Mouse (Mus musculus): ENCODE results near the gene Arhgap32.
"Not testable (repeated sequence)": the region's sequence is repeated elsewhere in the genome, so short reads cannot be mapped to it uniquely, and the experiment has no call there.

The Arhgap32 gene

GRCm38 (mm10) chr9:32115786-32116185 is at the start of gene Arhgap32:
Gene Arhgap32, plus strand, starts transcription at chr9:32116136.
- no peak for DNase-seq (ENCODE audit: low spot score)

DNA sequence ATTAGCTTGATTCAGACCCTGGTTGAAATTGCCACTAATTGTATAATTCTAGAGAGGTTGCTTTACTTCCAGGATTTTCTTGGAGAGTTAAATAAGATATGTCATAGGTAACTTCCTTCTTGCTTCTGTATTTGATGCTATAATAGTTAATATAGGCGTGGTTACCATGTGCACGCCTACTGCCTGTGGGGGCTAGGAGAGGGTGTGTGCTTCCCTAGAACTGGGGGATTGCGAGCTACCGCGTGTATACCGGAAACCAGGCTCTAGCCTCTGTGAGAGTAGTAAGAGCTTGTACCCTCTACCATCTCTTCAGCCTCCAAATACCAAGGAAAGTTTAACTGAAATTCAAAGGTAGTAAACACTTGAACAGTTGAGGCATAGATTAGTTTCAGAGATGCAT is 43.2 kb upstream of the Arhgap32 start:
- no peak for DNase-seq (ENCODE audit: low spot score)

DNA sequence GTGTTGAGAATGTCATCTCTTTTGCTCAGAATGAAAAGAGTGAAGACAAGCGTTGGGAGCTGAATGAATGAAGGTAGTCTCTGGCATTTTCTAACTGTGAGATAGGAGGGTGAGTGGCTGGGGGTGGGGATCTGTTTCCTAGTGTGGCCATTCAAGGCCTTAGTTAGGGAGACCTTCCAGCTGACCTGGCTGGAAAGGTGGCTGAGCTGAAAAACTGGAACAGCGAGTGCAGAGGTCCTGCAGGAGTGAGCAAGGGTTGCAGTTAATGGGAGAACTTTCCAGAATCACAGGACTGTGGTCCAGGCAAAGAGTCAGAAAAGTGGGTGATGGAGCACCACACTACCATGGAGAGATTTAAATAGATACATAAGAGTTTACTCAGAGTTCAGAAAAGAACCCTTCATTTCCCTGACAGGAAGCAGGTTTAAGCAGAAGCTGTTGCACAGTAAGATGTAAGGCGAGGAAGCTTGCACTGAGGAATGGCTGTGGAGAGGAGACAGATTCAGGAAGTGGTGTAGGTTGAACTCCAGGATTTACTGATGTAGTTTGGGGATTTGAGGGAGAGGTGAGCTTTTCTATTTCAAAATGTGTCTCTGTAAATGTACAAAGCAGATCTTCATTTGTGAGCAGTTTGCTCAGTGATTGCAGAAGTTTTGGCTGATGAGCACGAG is 27.7 kb upstream of the Arhgap32 start:
- no peak for DNase-seq (ENCODE audit: low spot score)

- DNase-seq (ENCODE audit: low spot score), result no peak
These were observed 27.1 kb upstream of the Arhgap32 start for GRCm38 (mm10) chr9:32088882-32089281.

- DNase-seq (ENCODE audit: low spot score), result no peak
These were observed 22.5 kb upstream of the Arhgap32 start for GRCm38 (mm10) chr9:32093456-32093855.

DNA sequence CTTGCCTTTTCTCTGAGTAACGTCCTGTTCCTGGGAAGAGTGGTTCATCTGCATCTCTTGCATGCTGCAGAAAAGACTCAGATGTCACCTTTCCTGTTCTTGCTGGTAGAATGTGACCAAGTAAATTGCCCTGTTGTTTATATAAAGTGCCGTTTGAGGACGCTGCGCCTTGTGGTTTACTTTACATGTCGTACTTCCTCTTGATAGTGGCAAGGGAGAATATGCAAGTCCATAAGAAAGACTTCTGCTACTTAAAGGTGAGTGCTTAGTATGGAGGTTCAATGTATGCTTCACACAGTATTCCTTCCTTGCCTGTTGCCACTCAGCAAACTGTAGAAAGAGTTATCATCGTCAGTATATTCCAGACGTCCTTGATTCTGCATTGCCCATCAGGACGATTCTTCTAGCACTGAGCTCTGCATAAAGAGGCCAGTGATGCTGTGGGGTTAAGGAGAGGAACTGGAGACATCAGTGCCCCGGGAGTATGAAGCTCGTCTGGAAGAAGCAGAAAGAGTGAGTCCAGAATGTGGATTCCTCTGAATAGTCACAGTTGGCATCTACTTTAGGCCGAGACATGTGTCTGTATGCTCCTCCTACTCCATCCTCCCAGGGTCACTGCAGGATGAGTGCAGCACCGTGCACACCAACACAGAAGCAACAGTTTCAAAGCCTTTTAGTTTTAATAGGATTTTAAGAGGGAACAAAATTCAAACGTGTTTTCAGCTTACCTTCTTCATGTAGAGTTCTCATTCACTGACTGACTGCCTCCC is 21.4 kb upstream of the Arhgap32 start:
- DNase-seq (ENCODE audit: low spot score), result peak; percentile 4

- no peak for DNase-seq (ENCODE audit: low spot score)
These were observed 20.4 kb upstream of the Arhgap32 start for GRCm38 (mm10) chr9:32095511-32095910.

DNA sequence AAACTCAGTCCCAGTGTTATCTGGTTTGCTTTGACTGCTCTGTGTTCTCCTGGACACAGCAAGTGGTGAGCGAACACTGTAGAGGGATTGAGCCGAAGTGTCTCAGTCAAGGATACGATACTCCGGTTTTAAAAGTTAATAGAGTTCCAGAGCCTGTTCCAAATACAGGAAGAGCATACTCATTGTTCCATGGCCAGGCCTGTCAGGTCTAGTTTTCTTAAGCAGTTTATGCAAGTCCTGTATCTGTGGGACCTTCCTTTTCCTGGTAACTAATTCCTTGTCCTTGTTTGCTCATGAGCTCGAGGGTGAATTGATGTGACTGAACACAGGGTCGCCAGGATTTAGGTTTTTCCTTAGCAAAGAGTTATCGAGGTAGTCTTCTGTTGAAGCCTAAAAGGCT is 19.4 kb upstream of the Arhgap32 start:
- DNase-seq (ENCODE audit: low spot score), result no peak

DNA sequence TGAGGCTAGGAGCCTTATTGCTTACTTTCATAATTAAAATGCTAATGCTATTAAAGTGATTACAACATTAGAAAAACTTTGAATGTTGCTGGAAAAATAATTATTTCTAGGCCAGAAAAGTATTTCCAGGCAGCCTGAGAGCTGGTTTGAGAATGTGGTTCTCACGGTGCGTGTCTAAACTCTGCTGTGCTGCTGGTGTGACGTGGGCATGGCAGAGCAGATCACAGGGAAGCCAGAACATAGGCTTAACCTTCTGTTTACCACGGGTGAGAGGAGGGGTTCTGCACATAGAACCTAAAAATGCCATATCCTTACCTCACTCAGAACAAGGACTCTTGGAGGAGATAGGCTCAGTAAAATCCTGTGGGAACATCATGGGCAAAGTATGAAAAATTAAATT is 18.8 kb upstream of the Arhgap32 start:
- DNase-seq (ENCODE audit: low spot score), result no peak

DNA sequence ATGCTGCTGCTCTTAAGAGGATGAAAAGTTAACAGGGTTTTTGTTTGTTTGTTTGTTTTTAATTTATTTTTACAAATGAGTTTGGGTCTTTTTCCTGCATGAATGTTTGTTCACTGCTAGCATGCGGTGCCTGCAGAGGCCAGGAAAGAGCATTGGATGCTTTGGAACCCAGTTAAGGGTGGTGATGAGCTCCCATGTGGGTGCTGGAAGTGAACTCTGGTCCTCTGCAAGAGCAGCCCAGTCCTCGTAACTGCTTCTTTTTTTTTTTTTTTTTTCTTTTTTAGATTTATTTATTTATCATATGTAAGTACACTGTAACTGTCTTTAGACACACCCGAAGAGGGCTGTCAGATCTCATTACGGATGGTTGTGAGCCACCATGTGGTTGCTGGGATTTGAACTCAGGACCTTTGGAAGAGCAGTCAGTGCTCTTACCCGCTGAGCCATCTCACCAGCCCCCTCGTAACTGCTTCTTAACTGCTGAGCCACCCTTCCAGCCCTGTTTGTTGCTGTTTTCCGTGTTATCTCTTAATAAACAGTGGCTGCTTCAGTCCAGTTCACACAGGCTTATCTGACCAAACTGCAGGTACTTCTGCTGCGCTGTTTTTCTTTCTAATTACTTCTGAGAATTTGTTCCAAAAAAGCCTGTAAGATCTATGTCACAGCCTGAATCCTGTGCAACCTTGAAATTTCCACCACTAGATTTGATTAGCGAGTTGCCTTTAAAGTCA is 17.3 kb upstream of the Arhgap32 start:
- DNase-seq (ENCODE audit: low spot score), result no peak

- DNase-seq (ENCODE audit: low spot score), result no peak
These were observed 15.4 kb upstream of the Arhgap32 start for GRCm38 (mm10) chr9:32100561-32100960.

- no peak for DNase-seq (ENCODE audit: low spot score)
These were observed 14.4 kb upstream of the Arhgap32 start for GRCm38 (mm10) chr9:32101488-32101887.

- no peak for DNase-seq (ENCODE audit: low spot score)
These were observed 11.3 kb upstream of the Arhgap32 start for GRCm38 (mm10) chr9:32104670-32105069.

GRCm38 (mm10) chr9:32110376-32110775 is 5.6 kb upstream of the Arhgap32 start:
- DNase-seq (ENCODE audit: low spot score), result no peak

DNA sequence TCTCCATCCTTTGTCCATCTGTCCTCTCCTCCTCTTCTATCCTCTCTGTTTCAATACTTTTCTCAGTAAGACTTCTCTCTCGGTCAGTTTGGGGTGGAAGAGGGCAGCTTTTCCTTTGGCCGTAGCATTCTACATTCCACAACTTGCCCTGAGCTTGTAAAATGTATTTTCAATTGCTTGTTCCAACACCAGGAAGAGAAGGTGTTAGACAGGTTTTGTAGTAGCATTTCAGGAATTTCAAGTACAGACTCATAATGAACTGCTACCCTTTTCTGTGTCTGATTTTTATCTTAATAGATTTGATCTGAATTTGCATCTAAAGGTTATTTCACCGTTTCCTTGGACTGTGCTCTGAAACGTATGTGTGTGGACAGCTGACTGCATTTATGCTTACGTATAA is 336 bp downstream of the Arhgap32 start:
- DNase-seq (ENCODE audit: low spot score), result peak; percentile 23

DNA sequence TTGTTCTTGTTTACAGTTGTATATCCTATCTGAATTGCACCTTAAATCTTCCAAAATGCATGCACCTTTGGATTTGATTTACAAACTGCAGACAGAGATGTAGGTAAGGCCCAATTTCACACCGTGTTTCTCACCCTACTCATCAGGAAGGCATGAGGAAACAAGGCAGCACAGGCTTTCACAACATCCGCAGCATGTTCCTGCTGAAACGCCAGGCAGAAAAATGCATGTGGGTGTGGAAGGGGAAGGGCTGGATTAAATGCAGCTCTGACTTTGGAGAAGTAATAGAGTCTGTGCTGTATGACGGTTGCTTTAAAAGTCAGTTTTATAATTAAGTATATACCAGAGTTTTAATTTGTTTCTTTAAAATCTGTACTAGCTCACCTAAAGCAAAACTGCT is 1.9 kb downstream of the Arhgap32 start:
- DNase-seq (ENCODE audit: low spot score), result peak; percentile 64

- DNase-seq (ENCODE audit: low spot score), result no peak
These were observed 2.5 kb downstream of the Arhgap32 start for GRCm38 (mm10) chr9:32118433-32118832.

- no peak for DNase-seq (ENCODE audit: low spot score)
These were observed 3.6 kb downstream of the Arhgap32 start for GRCm38 (mm10) chr9:32119586-32119985.

- no peak for DNase-seq (ENCODE audit: low spot score)
These were observed 4.2 kb downstream of the Arhgap32 start for GRCm38 (mm10) chr9:32120162-32120561.

- not testable (repeated sequence) for DNase-seq (ENCODE audit: low spot score)
These were observed 5.3 kb downstream of the Arhgap32 start for GRCm38 (mm10) chr9:32121271-32121670.

DNA sequence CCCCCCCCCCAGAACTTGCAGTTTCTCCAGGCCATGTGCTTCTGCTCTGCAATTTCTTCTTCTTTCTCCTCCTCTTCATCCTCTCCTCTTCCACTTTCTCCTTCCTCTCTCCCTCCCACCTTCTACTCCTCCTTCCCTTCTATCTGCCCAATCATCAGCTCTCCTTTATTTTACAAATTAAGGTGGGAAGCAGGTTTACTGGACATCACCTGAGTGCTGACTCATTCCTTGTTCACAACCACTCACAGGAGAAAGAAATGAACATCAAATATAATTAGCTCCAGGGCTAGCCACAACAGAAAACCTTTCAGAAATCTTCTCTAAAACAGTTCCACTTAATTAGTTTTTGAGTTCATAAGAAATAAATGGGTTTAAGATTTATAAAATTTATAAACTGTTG is 20.3 kb downstream of the Arhgap32 start:
- DNase-seq (ENCODE audit: low spot score), result no peak

DNA sequence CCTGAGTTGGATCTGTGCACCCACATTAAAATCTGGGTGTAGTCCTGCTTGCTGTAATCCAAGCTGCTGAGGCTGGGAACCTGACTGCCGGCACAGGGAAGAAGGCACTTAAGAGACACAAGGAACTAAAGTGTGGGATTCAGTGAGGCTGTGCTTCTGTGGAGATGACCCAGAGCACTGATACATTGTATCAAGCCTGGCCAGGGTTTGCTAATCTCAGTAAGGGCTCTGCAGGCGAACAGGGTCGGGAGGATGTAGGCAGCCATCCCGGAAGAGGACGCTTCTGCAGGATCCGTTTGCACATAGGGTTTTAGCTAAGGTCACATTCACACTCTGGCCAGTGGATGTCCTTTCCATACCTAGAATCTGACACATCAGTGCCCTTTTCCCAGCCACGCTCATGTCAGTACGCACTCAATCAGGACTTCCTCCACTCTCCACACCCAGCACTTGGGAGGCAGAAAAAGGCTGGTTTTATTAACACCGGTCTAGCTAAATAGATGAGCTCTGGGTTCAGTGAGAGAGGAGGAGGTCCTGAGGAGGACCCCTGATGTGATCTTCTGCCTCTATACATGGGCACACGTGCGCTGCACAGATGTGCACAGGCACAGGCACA is 20.9 kb downstream of the Arhgap32 start:
- no peak for DNase-seq (ENCODE audit: low spot score)

Data from lung, postnatal 25 days (tissue).